Mouse (Mus musculus): Measurements from ENCODE around the gene Tead4.
"Not testable (repeated sequence)": the region's sequence is repeated elsewhere in the genome, so short reads cannot be mapped to it uniquely, and the experiment has no call there.

The Tead4 gene

DNA sequence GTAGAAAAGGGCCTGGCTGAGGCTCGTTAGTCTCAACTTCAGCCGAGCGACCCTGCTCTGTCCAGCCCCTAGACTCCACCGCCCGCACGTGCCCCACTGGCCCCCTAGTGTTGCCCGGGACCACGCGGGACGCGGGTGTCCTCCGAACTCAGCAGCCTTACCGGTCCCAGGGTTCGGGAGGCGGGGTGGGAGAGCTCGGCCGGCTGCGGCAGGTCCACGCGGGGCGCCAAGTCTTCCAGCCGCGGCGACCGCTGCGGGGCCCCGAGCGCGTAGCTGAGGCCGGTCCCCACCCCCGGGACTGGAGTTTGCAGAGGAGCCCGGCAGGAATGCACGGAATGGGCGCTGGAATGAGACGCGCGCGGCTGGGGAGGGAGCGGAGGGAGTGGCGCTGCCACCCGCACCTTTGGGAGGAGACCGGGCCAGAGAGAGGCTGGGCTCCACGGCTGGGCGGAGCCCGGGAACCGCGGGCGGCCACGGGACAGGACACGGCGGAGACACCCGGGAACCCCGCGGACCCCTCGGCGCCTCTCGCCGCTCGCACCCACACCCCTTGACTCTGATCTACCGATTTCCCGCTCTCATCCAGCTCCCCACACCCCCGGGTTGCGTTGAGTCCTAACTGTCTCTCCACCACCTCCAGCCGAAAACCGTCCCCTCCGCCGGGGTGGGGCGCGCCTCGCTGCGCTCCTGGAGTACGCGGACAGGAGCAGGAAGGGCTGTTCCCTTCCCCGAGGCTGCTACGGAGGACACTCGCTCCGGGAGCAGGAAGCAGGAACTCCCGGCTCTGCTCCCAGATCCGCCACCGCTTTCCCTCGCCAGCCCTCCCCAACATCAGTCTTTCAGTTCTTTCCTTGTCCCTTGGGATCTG is at the start of gene Tead4:
Gene Tead4 (minus strand): TSS at position 690 of the 868 bp plus-strand sequence.
- peak; percentile 21 to 28 for DNase-seq (ENCODE audit: low spot score in 2 of 2)

- DNase-seq (ENCODE audit: low spot score in 2 of 2), result no peak
Observed at GRCm38 (mm10) chr6:128349711-128350110, 49.1 kb upstream of the Tead4 start.

DNA sequence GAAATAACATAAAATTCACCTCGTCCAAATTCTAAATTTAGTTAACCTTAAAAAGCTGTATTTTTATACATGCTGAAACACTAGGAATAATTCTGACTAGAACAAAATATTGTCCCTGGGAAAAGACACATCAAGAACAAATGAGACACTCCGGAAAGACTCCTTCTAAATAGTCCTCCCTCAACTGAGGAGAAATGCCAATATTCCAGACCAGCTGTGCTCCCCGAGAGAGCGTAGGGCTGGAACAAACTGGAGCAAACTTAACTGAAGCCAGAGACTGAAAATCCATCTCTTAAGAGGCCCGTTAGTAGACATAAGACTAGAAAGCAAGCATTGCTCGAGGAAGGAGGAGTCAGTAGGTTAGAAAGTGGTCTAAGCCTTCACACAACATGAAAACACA is 46.2 kb upstream of the Tead4 start:
- no peak for DNase-seq (ENCODE audit: low spot score in 2 of 2)

DNA sequence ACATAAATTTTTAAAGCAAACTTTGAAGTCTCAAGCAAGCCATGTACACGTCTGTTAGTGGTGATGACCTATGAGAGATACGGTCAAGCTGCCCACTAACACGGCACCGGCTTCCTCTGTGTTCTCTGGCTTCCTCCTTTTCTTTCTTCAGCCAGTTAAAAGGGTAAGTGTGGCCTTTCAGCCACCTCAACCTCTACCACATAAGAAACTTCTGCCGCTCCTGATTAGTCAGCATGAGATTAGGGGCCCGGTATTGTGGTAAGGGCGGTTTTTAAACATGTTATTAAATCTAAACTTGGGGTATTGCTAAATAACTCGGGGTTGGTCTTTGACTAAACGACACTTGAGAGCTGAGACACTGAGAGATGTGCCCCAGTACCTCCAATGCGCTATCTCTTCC is 45.0 kb upstream of the Tead4 start:
- no peak for DNase-seq (ENCODE audit: low spot score in 2 of 2)

DNA sequence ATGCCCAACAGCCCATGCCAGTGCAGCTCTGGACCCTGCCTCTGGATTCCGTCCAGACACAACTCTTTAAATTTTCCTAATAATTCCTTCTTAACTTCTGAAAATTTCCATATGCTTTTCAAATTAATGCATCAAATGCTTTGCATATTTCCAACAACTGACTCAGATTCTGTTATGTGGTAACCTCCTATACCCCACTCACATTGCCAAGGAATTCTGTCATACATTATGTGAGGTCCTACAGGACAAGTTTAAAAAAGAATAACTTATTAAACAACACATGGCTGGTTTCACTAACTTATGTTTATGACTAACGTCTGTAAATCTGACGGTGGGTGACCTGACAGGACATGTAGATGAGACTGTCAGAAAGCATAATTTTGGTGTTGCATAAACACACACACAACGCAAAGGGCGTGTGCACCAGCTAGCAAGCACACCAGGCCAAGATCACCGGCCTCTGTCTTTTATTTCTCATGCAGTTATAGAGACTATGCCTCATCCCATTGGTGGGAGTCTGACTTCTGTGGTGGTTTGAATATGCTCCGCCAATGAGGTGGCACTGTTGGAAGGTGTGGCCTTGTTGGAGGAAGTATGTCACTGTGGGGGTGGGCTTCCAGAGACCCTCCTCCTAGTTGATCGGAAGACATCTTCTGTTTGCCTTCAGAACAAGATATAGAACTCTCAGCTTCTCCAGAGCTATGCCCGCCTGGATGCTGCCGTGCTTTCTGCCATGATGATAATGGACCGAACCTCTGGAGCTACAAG is 41.5 kb upstream of the Tead4 start:
- DNase-seq (ENCODE audit: low spot score in 2 of 2), result no peak

DNA sequence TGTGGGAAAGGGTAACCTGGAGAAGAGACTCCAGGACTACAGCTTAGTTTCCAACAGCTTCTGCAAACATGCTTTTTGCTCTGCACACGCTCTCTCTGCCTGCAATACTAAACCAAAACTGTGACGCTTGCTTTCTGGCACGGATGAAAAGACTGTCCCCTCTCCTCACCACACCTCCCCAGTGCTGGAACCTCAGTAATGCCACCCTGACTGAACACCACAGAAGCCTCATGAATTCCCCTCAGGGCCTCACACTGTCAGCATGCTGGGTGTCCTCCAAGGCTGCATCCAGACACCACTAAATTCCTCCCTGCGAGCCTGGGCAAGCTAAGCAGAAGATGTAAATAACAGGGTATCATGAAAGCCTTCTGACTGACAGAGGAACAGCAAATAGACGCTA is 38.3 kb upstream of the Tead4 start:
- DNase-seq (ENCODE audit: low spot score in 2 of 2), result no peak

GRCm38 (mm10) chr6:128337467-128337866 is 36.8 kb upstream of the Tead4 start:
- DNase-seq (ENCODE audit: low spot score in 2 of 2), result no peak

DNA sequence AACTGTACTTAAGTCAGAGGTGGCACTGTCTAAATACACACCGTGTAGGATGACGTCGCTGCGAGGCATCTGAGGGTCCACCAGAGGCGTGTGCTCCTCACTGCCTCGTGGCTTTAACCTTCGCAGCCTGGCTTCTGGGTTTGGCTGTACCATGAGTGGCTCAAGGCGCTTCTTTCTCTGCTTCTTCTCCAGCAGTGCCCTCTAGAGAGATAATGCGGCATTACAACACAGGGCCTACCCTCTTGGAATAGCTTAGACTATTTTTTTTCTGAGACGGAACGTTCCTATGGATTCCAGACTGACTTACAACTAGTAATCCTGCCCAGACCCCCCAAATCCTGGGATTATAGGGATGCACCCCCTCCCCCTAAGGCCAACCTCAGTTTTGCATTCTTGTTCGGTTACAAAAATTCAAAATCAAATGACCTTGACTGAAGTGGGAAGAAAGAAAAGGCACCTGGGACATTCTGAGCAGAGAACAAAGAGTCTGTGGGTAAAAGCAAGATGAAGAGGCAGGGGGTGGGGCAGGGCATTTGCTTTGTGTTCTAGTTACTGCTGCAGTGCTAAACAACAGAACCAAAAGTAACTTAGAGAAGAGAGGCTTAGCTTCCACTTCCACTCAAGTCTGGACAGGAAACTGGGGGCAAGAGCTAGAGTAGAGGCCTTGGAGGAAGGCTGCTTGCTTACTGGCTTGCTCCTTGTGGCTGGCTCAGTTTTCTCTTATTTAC is 33.9 kb upstream of the Tead4 start:
- peak; percentile 66 to 79 for DNase-seq (ENCODE audit: low spot score in 2 of 2)

GRCm38 (mm10) chr6:128318317-128318716 is 17.7 kb upstream of the Tead4 start:
- peak; percentile 40 to 79 for DNase-seq (ENCODE audit: low spot score in 2 of 2)

GRCm38 (mm10) chr6:128315597-128315996 is 15.0 kb upstream of the Tead4 start:
- no peak for DNase-seq (ENCODE audit: low spot score in 2 of 2)

GRCm38 (mm10) chr6:128314796-128315195 is 14.2 kb upstream of the Tead4 start:
- no peak for DNase-seq (ENCODE audit: low spot score in 2 of 2)

DNA sequence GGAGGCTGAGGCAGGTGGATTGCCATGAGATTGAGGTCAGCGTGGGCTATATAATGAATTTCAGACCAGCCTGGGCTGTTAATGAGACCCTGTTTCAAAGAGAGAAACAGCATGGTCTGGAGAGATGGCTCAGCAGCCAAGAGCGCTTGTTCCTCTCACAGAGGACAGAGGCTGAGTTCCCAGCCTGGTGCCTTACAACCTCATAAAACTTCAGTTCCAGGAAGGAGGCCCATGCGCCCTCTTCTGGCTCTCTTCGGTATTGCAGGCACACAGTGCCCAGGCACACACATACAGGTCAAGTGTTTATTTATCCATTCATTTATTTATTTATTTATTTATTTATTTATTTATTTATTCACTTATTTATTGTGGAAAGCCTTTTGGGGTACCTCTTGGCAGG is 7.7 kb upstream of the Tead4 start:
- peak in 1 of 2 experiments; percentile 58 for DNase-seq (ENCODE audit: low spot score in 2 of 2)

DNA sequence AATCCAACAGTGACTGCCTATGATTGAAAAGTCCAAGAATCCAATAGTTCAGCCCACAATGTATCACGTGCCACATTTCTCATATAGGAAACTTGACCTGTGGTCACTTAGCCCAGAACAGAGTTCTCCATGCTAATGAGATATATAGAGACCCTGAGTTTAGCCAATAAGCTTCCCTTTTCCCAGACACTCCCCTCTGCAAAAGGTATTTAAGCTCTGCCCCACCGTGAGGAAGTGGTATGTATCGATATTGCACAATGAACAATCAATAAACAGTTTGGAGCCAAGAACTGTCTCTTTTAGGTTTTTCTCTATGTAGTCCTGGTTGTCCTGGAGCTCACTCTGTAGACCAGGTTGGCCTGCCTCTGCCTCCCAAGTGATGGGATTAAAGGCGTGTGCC is 4.2 kb upstream of the Tead4 start:
- DNase-seq (ENCODE audit: low spot score in 2 of 2), result no peak

GRCm38 (mm10) chr6:128302640-128303039 is 2.0 kb upstream of the Tead4 start:
- DNase-seq (ENCODE audit: low spot score in 2 of 2), result not testable (repeated sequence)

DNA sequence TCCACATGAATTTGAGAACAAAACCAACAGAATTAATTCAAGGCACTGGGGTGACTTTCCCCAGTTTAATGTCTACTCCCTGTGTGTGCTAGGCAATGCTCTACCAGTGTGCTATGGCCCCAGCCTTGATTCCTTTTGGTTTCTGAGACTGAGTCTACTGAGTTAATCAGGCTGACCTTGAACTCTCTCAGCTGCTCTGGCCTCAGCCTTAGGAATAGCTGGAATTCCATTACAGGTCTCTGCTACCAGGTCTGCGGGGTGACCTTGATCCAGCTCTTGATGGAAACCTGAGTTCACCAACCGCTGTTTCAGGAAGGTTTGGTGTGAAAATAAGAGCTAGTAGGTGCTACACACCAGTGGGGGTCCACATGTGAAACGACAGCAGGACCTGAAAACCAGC is 1.3 kb upstream of the Tead4 start:
- DNase-seq (ENCODE audit: low spot score in 2 of 2), result no peak

- no peak for DNase-seq (ENCODE audit: low spot score in 2 of 2)
Observed at GRCm38 (mm10) chr6:128301458-128301857, 835 bp upstream of the Tead4 start.

GRCm38 (mm10) chr6:128299292-128300133 is 1.1 kb downstream of the Tead4 start:
- peak in 1 of 2 experiments; percentile 30 for DNase-seq (ENCODE audit: low spot score in 2 of 2)

- DNase-seq (ENCODE audit: low spot score in 2 of 2), result no peak
Observed at GRCm38 (mm10) chr6:128298246-128298645, 2.4 kb downstream of the Tead4 start.

- DNase-seq (ENCODE audit: low spot score in 2 of 2), result no peak
Observed at GRCm38 (mm10) chr6:128296750-128297393, 3.8 kb downstream of the Tead4 start.

DNA sequence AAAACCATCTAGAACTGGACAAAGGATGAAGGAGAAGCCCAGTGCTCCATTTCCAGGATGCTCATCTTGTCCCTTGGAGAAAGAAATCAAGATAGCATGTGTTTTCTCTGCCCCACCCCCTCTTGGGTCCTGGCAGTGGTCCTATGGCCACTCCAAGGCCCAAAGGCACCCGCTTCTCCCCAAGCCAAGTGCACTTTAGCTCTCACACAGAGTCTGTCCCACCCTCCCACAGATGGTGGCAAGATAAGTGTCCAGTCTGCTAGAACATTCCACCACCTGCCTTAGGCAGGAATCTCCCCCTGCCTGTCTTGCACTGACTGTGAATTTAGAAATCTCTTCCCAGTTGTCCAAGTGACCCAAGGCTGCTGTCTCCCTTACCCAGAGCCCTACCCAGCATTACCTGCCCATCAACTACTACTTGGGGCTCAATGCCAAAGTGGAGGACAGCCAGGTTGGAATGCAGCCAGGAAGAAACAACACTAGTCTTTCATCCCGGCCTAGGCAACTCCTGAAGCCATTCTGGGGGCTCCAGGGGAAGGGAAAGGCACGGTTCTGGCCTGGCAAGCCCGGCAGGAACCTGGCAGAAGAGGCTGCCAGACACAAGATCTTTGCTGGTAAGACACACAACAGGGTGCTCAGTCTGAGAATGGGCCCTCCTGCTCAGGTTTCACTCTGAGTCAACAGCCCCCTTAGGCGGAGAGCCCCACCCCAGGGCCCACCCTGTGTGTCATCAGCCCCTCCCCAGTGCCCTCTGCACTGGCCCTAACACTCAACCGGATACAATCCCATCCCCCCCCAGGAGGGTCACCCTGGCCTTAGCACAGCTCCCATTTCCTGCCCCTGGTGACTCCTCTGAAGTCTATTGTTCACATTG is 4.5 kb downstream of the Tead4 start:
- peak in 1 of 2 experiments; percentile 18 for DNase-seq (ENCODE audit: low spot score in 2 of 2)

Measured in frontal cortex, postnatal 36 days (tissue).